Mouse (Mus musculus) erythroblast, embryonic 14.5 days (primary cell): Measurements from ENCODE around the gene Plin3.

ENCODE experiments used
- GATA1 ChIP-seq: IDR thresholded peaks from 2 replicates; pipeline ENCODE4 v1.6.1; 2012; ENCODE audit warnings: low read length, inconsistent platforms, mixed read lengths
- TAL1 ChIP-seq: IDR thresholded peaks from 3 replicates; pipeline ENCODE4 v1.6.1; 2012; ENCODE audit warnings: low read length, inconsistent platforms, mixed read lengths

GRCm38 (mm10) chr17:56303160-56303846 lies 10.6 kb upstream of the Plin3 start, which contains the start of gene Uhrf1:
- TF ChIP-seq GATA1 (no peak), TAL1 (no peak)
